Mouse (Mus musculus): Measurements from ENCODE around the gene Gm28374. TPM values are rescaled to one million over a fixed set of nuclear protein-coding genes. Genes with fewer than 3 reads are reported as not detected.

Gm28374 gene
- total RNA-seq, 2 experiments from 2014 or later = not detected

GRCm38 (mm10) chr19:6057313-6058096 is 24.6 kb downstream of the Gm28374 start, which contains the start of the genes Mrpl49 and Fau:
Mrpl49 (minus strand) TSS chr19:6057785.
Fau (plus strand) TSS chr19:6057844.
- peak; percentile 78 for ATAC-seq (replicated peaks; ENCODE audit: poor library complexity)

GRCm38 (mm10) chr19:6056696-6057095 is 25.4 kb downstream of the Gm28374 start:
- no peak for ATAC-seq (replicated peaks; ENCODE audit: poor library complexity)

DNA sequence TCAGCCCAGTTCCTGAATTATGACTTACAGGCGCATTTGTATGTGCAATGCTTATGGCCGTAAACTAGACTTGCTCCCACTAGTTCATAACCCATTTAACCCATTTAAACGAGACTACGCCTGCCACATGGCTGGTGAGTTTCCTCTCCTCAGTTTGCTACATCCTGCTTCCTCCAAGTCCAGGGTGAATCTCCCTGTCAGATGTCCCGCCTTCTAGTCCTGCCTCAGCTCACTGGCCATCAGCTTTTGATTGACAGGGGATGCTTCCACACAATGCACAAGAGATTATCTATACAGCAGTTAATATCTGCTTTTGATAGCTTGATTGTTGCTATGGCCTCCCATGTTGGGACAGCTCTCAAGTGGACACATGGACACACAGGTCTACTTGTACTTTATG is 27.8 kb downstream of the Gm28374 start:
- ATAC-seq (replicated peaks; ENCODE audit: poor library complexity) = no peak

GRCm38 (mm10) chr19:6052516-6052915 is 29.5 kb downstream of the Gm28374 start:
- no peak for ATAC-seq (replicated peaks; ENCODE audit: poor library complexity)

GRCm38 (mm10) chr19:6048681-6049410 is 33.2 kb downstream of the Gm28374 start:
- ATAC-seq (replicated peaks; ENCODE audit: poor library complexity) = no peak

DNA sequence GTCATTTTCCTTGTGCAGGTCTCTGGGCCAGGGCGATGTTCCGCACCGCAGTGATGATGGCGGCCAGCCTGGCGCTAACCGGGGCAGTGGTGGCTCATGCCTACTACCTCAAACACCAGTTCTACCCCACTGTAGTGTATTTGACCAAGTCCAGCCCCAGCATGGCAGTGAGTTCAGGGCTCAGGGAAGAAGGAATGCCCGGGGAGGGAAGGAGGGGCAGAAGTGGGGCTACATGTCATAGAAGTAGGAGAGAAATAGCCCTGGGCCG is 34.2 kb downstream of the Gm28374 start:
- no peak for ATAC-seq (replicated peaks; ENCODE audit: poor library complexity)

DNA sequence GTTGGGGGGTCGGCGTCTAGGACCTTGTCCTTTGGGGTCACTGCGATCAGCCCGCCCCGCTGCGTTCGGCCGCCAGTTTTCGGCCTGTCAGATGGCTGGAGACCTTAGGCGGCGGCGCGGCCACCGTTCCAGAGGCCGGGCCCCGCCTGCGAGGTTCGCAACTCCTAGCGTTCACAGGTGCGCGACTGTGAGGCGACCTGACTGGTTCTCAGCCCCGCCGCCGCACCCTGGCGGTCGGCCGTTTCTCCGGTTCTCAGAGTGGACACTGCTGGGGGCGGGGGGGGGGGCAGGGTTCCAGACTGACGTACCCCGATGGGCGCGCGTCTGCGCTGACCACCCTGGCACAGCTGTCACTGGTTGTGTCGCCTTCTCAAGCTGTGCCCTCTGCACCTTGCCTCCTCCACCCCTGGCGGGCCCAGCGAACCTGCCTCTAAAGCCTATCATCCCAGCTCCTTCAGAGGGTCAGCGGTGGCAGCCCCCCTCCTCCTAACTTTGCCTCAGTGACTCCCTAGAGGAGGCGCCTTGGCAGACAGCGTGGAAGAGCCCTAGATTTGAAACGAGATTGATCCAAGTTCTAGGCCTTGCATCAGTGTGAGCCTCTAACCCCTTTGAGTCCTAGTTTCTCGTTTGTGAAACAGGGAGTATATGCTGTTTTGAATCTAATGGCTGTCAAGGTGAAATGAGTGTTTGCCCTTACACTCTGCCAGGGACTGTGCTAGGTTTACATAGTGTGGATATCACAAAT is 34.7 kb downstream of the Gm28374 start:
- no peak for ATAC-seq (replicated peaks; ENCODE audit: poor library complexity)

DNA sequence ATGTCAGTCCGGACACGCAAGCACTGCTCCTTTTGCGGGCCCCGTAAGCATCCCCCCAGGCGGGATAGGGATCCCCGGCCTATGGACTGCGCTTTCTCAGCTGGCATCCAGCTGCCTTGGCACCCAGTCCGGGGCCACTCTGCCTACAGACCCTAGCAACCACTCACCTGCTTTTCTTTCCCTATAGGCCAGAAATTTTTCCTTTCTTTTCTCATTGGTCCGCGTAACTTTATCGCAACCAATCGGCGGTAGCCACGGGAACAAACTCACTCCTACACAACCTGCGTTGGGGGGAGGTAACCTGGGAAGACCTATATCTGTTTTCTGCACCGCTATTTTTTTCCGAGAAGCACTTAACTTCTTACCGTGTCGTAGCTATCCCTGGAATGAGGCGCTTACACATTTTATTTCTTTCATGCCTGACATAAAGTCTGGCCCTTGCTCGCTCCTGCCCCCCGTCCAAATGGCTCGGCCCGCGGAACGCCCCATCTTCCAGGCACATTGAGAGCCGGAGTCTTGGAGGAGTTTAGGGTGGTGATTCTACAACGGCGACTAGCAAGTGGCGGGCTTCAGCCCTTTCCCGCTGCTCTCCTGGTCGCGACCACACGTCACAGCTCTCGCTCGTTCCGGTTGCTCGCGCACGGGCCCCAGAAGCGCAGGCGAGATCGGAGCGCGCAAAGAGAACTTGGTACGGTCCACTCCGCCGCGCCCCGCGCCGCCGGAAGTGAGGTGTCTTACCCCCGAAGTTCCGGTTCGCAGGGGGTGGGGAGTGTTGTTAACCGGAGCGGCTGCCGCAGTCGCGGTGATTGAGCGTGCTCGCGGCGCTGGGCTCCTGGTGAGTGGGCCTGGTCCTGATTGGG is 35.5 kb downstream of the Gm28374 start, which contains the start of gene Syvn1:
Gene Syvn1, plus strand, starts transcription at position 283 of the 860 bp plus-strand sequence.
- peak; percentile 82 for ATAC-seq (replicated peaks; ENCODE audit: poor library complexity)

DNA sequence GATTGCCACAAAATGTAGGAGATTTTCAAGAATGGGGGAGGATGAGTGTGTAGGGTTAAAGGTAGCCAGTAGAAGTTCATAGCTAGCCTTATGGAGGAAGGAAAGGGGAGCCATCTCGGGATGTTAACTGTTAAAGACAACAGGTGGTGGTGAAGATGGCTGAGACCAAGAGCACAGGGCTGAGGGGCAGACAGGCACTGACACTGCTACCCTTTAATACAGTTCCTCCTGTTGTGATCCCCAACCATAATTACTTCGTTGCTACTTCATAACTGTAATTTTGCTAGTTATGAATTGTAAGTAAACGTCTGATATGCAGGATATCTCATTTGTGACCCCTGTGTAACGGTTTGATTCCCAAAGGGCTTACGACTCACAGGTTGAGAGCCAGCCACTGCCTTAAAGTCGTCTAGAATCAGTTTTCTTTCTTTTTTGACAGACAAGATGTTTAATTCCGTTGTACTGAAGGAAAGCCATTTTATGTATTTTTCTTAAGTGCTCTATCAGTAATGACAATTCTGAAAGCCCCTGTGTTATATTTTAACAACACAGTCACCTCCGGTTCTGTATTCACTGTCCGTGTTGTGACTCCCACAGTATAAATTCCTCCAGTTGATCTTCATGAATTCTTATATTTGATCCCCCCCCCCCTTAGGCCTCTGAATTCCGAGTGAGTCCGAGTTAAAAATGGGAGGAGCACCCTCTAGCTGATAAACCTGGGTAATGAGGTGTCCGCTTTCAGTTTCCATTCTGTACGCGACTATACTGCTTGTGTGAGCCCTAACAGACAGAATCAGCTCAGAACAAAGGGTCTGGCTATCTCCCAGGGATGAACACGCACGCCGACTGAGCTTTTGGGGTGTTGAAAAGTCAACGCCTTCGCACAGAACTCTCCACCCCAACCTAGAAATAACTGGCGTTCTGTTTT is 36.4 kb downstream of the Gm28374 start:
- peak; percentile 32 for ATAC-seq (replicated peaks; ENCODE audit: poor library complexity)

- peak; percentile 32; the same call in 1 of the 2 replicates for ATAC-seq (replicated peaks; ENCODE audit: poor library complexity)
Measured at GRCm38 (mm10) chr19:6044102-6044501, 38.0 kb downstream of the Gm28374 start.

GRCm38 (mm10) chr19:6042293-6042692 is 39.8 kb downstream of the Gm28374 start:
- no peak for ATAC-seq (replicated peaks; ENCODE audit: poor library complexity)

GRCm38 (mm10) chr19:6040002-6040401 is 42.1 kb downstream of the Gm28374 start:
- ATAC-seq (replicated peaks; ENCODE audit: poor library complexity) = no peak

DNA sequence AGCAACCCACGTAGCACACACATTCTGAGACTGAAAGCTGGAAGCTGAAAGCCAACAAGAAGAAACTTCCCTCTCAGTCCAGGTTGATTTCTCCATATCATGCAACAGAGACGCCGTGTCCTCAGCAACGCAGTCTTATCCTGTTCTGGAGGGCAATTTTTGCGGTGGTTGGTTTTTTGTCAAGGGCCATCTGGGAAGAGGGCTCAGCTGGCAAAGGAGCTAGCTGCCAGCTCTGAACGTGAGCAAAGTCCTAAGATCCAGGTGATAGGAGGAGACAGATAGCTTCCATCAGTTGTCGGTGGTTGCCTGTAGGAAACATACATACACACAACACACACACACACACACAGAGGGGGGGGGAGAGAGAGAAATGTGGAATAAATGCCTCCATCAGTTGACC is 43.7 kb downstream of the Gm28374 start:
- no peak for ATAC-seq (replicated peaks; ENCODE audit: poor library complexity)

DNA sequence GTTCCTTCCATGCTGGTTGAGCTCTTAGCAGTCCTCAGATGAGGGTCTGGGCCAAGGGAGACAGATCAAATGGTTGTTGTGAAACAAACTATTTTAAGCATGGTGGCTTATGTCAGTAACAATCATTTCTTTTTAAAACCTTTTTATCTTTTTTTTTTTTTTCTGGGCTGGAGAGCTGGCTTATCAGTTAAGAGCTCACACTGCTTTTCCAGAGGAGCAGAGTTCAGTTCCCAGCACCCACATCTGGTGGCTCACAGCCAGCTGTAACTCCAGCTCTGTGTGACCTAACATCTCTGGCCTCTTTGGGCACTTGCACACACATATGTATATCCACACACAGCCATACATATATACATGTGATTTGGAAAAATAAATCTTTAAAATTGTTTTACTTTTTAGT is 44.4 kb downstream of the Gm28374 start:
- no peak for ATAC-seq (replicated peaks; ENCODE audit: poor library complexity)

- peak; percentile 52; the same call in 1 of the 2 replicates for ATAC-seq (replicated peaks; ENCODE audit: poor library complexity)
Measured at GRCm38 (mm10) chr19:6035966-6036585, 46.0 kb downstream of the Gm28374 start.

- ATAC-seq (replicated peaks; ENCODE audit: poor library complexity) = peak; percentile 44; the same call in 1 of the 2 replicates
Measured at GRCm38 (mm10) chr19:6030520-6031280, 51.4 kb downstream of the Gm28374 start.

- no peak for ATAC-seq (replicated peaks; ENCODE audit: poor library complexity)
Measured at GRCm38 (mm10) chr19:6029426-6029825, 52.6 kb downstream of the Gm28374 start.

DNA sequence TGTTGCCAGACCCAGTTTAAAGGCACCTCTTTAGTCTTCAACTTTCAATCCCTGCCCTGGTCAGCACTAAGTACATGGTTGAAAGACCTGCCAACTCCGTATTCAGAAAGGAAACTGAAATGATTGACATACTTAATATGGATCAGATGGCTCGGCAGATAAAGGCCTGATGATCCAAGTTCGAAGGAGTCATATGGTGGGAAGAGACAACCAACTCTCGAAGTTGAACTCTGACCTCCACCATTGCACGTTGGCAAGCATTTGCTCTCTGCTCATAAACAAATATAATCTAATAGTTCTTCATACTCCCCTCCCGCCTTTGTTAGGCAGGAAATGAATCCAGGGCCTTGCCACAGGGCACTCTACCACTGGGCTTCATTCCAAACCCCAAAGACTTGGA is 53.1 kb downstream of the Gm28374 start:
- ATAC-seq (replicated peaks; ENCODE audit: poor library complexity) = no peak
